Mouse (Mus musculus): ENCODE results near the gene Ankrd63.
A peak's percentile ranks its signal among the peaks of the same experiment; 100 is the strongest.

The Ankrd63 gene

GRCm38 (mm10) chr2:118703913-118704730 is at the start of gene Ankrd63:
Gene Ankrd63 (minus strand): TSS chr2:118703963.
- peak in 1 of 2 experiments; percentile 65 for DNase-seq (ENCODE audit: low spot score in 2 of 2)

GRCm38 (mm10) chr2:118752792-118753108 is 49.0 kb upstream of the Ankrd63 start:
- DNase-seq (ENCODE audit: low spot score in 2 of 2) = no peak

GRCm38 (mm10) chr2:118751896-118752791 is 48.4 kb upstream of the Ankrd63 start:
- no peak for DNase-seq (ENCODE audit: low spot score in 2 of 2)

- DNase-seq (ENCODE audit: low spot score in 2 of 2) = no peak
Measured at GRCm38 (mm10) chr2:118750476-118750875, 46.7 kb upstream of the Ankrd63 start.

GRCm38 (mm10) chr2:118749341-118749884 is 45.6 kb upstream of the Ankrd63 start:
- no peak for DNase-seq (ENCODE audit: low spot score in 2 of 2)

- DNase-seq (ENCODE audit: low spot score in 2 of 2) = no peak
Measured at GRCm38 (mm10) chr2:118747301-118747960, 43.7 kb upstream of the Ankrd63 start.

GRCm38 (mm10) chr2:118745915-118746901 is 42.4 kb upstream of the Ankrd63 start:
- no peak for DNase-seq (ENCODE audit: low spot score in 2 of 2)

GRCm38 (mm10) chr2:118745232-118745884 is 41.6 kb upstream of the Ankrd63 start, which contains the start of gene Inafm2:
Gene Inafm2 (plus strand): TSS chr2:118745758.
- peak; percentile 84 to 90 for DNase-seq (ENCODE audit: low spot score in 2 of 2)

- no peak for DNase-seq (ENCODE audit: low spot score in 2 of 2)
Measured at GRCm38 (mm10) chr2:118744621-118745020, 40.9 kb upstream of the Ankrd63 start.

GRCm38 (mm10) chr2:118743261-118743943 is 39.6 kb upstream of the Ankrd63 start:
- no peak for DNase-seq (ENCODE audit: low spot score in 2 of 2)

GRCm38 (mm10) chr2:118741183-118741582 is 37.4 kb upstream of the Ankrd63 start:
- DNase-seq (ENCODE audit: low spot score in 2 of 2) = no peak

- no peak for DNase-seq (ENCODE audit: low spot score in 2 of 2)
Measured at GRCm38 (mm10) chr2:118740341-118740740, 36.6 kb upstream of the Ankrd63 start.

GRCm38 (mm10) chr2:118733341-118733740 is 29.6 kb upstream of the Ankrd63 start:
- no peak for DNase-seq (ENCODE audit: low spot score in 2 of 2)

- no peak for DNase-seq (ENCODE audit: low spot score in 2 of 2)
Measured at GRCm38 (mm10) chr2:118731981-118732380, 28.2 kb upstream of the Ankrd63 start.

GRCm38 (mm10) chr2:118730622-118730915 is 26.8 kb upstream of the Ankrd63 start:
- peak; percentile 81 to 88 for DNase-seq (ENCODE audit: low spot score in 2 of 2)

GRCm38 (mm10) chr2:118729816-118730621 is 26.3 kb upstream of the Ankrd63 start:
- DNase-seq (ENCODE audit: low spot score in 2 of 2) = no peak

- no peak for DNase-seq (ENCODE audit: low spot score in 2 of 2)
Measured at GRCm38 (mm10) chr2:118729194-118729593, 25.4 kb upstream of the Ankrd63 start.

GRCm38 (mm10) chr2:118728337-118728736 is 24.6 kb upstream of the Ankrd63 start, which contains the start of gene Plcb2:
Gene Plcb2 (minus strand): TSS chr2:118728438.
- no peak for DNase-seq (ENCODE audit: low spot score in 2 of 2)

GRCm38 (mm10) chr2:118727911-118728310 is 24.1 kb upstream of the Ankrd63 start:
- DNase-seq (ENCODE audit: low spot score in 2 of 2) = no peak

Data from right cerebral cortex, adult 2 months (tissue).